Mouse (Mus musculus): ENCODE measurements around the gene Btbd35f10. TPM values are rescaled to one million over a fixed set of nuclear protein-coding genes. Genes with fewer than 3 reads are reported as not detected.
"Not testable (repeated sequence)": the region's sequence is repeated elsewhere in the genome, so short reads cannot be mapped to it uniquely, and the experiment has no call there.

Gene Btbd35f10
- not detected in 2 replicates for polyA plus RNA-seq (2015; fragmentation: Nextera tagmentation; extraction: Ambion mirVana)

DNA sequence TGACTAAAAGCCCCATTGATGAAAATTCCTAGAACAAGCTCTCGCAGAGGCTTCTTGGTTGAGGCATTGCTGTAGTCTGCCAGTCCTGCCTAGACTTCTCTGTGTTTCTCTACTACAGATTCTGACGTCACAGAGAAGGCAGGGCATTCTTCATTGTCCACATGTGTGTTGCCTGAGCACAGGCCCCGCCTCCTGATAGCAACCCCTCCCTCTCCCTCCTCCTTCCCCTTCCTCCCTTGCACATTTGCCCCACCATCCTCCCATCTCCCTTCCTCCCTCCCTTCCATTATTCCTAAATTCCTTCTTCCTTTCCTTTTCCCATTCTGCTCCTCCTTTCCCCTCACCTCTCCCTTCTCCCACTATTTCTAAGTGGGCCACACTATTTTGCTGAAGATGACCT lies at the start of gene Btbd35f10:
Gene Btbd35f10, minus strand, starts transcription at position 101 of the 400 bp plus-strand sequence.
- not testable (repeated sequence) for H3K9me3 ChIP-seq (ENCODE audit: control insufficient read depth, low read length); H3K27me3 ChIP-seq (replicated peaks; ENCODE audit: control insufficient read depth, insufficient read depth, low read length); H3K4me3 ChIP-seq (ENCODE audit: low read length); H3K4me1 ChIP-seq (ENCODE audit: control insufficient read depth, insufficient read depth, low read length); H3K36me3 ChIP-seq (ENCODE audit: control insufficient read depth, insufficient read depth, low read length); ATAC-seq; H3K27ac ChIP-seq (ENCODE audit: low read length); H3K4me2 ChIP-seq (ENCODE audit: low read depth, low read length); H3K9ac ChIP-seq (ENCODE audit: low read depth, low read length)
- no CpG with 5 or more reads among the region's 3 CpGs for WGBS

Other genes starting within 250 kb of the Btbd35f10 start
- not detected in 2 replicates for gene Btbd35f18, start 52.7 kb downstream of the Btbd35f10 start, polyA plus RNA-seq (2015; fragmentation: Nextera tagmentation; extraction: Ambion mirVana)
- gene Btbd35f16, start 204.1 kb upstream of the Btbd35f10 start, polyA plus RNA-seq (2015; fragmentation: Nextera tagmentation; extraction: Ambion mirVana), result not detected in 2 replicates

All from intestine, embryonic 16.5 days (tissue).